ENCODE assay signal across 11 mouse cellular contexts in genomic region chr14:27178560-27178920, GRCm38 (mm10).
DNase-seq lines count a peak whose midpoint lies in the region; ATAC-seq and TF ChIP-seq lines count a peak whose summit lies in the region.
"Had no signal": no experiment of that assay in that cellular context is flagged by ENCODE, and none has a peak within 500 bp of the region (broad histone marks: within the 10 kb centered on the region; RNA-seq: fewer than 3 reads in every experiment).

No protein-coding gene starts in this region.

- H3K9me3 ChIP-seq in heart, postnatal 0 days (replicated peaks; ENCODE audit: control insufficient read depth, low read length): no peaks in the 10 kb centered on the region
- H3K9me3 ChIP-seq in lung, embryonic 16.5 days (ENCODE audit: control insufficient read depth, low read length): no peaks in the 10 kb centered on the region
- no peaks in the 10 kb centered on the region for H3K9me3 ChIP-seq in hindbrain, embryonic 11.5 days (ENCODE audit: control insufficient read depth, low read length)
- H3K9me3 ChIP-seq: G1E had no signal

- H3K27me3 ChIP-seq in heart, postnatal 0 days (ENCODE audit: control insufficient read depth, insufficient read depth, low read length): no peaks in the 10 kb centered on the region
- H3K27me3 ChIP-seq in lung, embryonic 16.5 days (ENCODE audit: control insufficient read depth, insufficient read depth, low read depth, low read length): no peaks in the 10 kb centered on the region
- no peaks in the 10 kb centered on the region for H3K27me3 ChIP-seq in hindbrain, embryonic 11.5 days (ENCODE audit: control insufficient read depth, insufficient read depth, low read length)

- peaks cover 25% of the 10 kb centered on the region for H3K4me1 ChIP-seq in heart, postnatal 0 days (ENCODE audit: control insufficient read depth, insufficient read depth)
- H3K4me1 ChIP-seq in lung, embryonic 16.5 days (replicated peaks; ENCODE audit: control insufficient read depth, insufficient read depth, low read length): peaks cover 27% of the 10 kb centered on the region
- H3K4me1 ChIP-seq in hindbrain, embryonic 11.5 days (replicated peaks; ENCODE audit: control insufficient read depth, insufficient read depth, low read length): no peaks in the 10 kb centered on the region

- no peak overlapping the region for H3K9ac ChIP-seq in heart, postnatal 0 days (replicated peaks; ENCODE audit: low read depth, low read length)
- no peak overlapping the region for H3K9ac ChIP-seq in lung, embryonic 16.5 days (ENCODE audit: low read length)
- H3K9ac ChIP-seq in hindbrain, embryonic 11.5 days (ENCODE audit: low read depth, low read length): no peak overlapping the region

- WGBS in heart, postnatal 0 days: 44% methylated on average over 8 of the region's 8 CpGs
- WGBS in lung, embryonic 16.5 days: 55% methylated on average over 8 of the region's 8 CpGs
- WGBS in hindbrain, embryonic 11.5 days: 90% methylated on average over 8 of the region's 8 CpGs

- no peak for TF ChIP-seq CTCF in heart, postnatal 0 days (IDR thresholded peaks at IDR 0.05; ENCODE audit: low read depth)

- TF ChIP-seq EP300 in heart, postnatal 0 days (IDR thresholded peaks at IDR 0.05; ENCODE audit: low read depth): 0 out of 2 replicates have a peak, but pooled peaks have one; percentile 9

- no peaks in the 10 kb centered on the region for H3K36me3 ChIP-seq in heart, postnatal 0 days (replicated peaks; ENCODE audit: control insufficient read depth, insufficient read depth, low read length)
- H3K36me3 ChIP-seq in lung, embryonic 16.5 days (ENCODE audit: control insufficient read depth, insufficient read depth, low read length): no peaks in the 10 kb centered on the region
- no peaks in the 10 kb centered on the region for H3K36me3 ChIP-seq in hindbrain, embryonic 11.5 days (ENCODE audit: control insufficient read depth, insufficient read depth, low read length)
- H3K36me3 ChIP-seq: G1E had no signal

- peak overlapping the region; percentile 51 for H3K27ac ChIP-seq in heart, postnatal 0 days (ENCODE audit: low read depth)
- H3K27ac ChIP-seq in lung, embryonic 16.5 days (ENCODE audit: low read length): peak overlapping the region; percentile 51; the same call in 1 of the 2 replicates
- H3K27ac ChIP-seq in hindbrain, embryonic 11.5 days (ENCODE audit: low read depth, low read length): no peak overlapping the region

- peak; percentile 71 for ATAC-seq in heart, postnatal 0 days (ENCODE audit: insufficient read depth, low read depth)
- peak; percentile 69 for ATAC-seq in lung, embryonic 16.5 days (ENCODE audit: low read depth)
- ATAC-seq in megakaryocyte progenitor cell, adult 5-6 weeks (replicated peaks; ENCODE audit: poor library complexity): no peak
- ATAC-seq in hindbrain, embryonic 11.5 days (ENCODE audit: low FRiP score): no peak

- H3K4me2 ChIP-seq in heart, postnatal 0 days (ENCODE audit: low read depth, low read length): no peak overlapping the region
- H3K4me2 ChIP-seq in lung, embryonic 16.5 days (ENCODE audit: low read depth, low read length): no peak overlapping the region
- no peak overlapping the region for H3K4me2 ChIP-seq in hindbrain, embryonic 11.5 days (replicated peaks; ENCODE audit: low read depth, low read length)

- H3K4me3 ChIP-seq in heart, postnatal 0 days (ENCODE audit: low read depth, low read length): no peak overlapping the region
- no peak overlapping the region for H3K4me3 ChIP-seq in lung, embryonic 16.5 days (ENCODE audit: low read length)
- H3K4me3 ChIP-seq in hindbrain, embryonic 11.5 days (ENCODE audit: low read depth, low read length): no peak overlapping the region
- H3K4me3 ChIP-seq: erythroblast, embryonic 14.5 days; myocyte had no signal

- peak; percentile 44 to 48 for DNase-seq in layer of hippocampus, postnatal 10 days (ENCODE audit: low spot score in 2 of 2)
- DNase-seq in layer of hippocampus, postnatal 36 days: no peak
- peak; percentile 32 for DNase-seq in brain, adult 2 months (ENCODE audit: low read depth, low spot score)
- DNase-seq in heart, postnatal 0 days (ENCODE audit: low spot score): peak; percentile 84
- no peak for DNase-seq in hindbrain, embryonic 11.5 days (ENCODE audit: low spot score)
- no peak for DNase-seq in spleen, postnatal 14 days (ENCODE audit: low spot score in 2 of 2)

Comparison
In these comparisons a context has a peak if more than half of its experiments do, and no peak if none do; other contexts are left out.
1. DNase-seq: peak in layer of hippocampus, postnatal 10 days (2 of 2), brain, adult 2 months (single experiment) and heart, postnatal 0 days (single experiment); none in layer of hippocampus, postnatal 36 days (0 of 2), hindbrain, embryonic 11.5 days (single experiment) and spleen, postnatal 14 days (0 of 2).
2. ATAC-seq: peak in heart, postnatal 0 days (single experiment) and lung, embryonic 16.5 days (single experiment); none in megakaryocyte progenitor cell, adult 5-6 weeks (single experiment) and hindbrain, embryonic 11.5 days (single experiment).